Mouse (Mus musculus) subcutaneous adipose tissue, adult 2 months (tissue): ENCODE results near the gene Incenp. TPM values are rescaled to one million over a fixed set of nuclear protein-coding genes. Genes with fewer than 3 reads are reported as not detected.

Experiments used
- polyA plus RNA-seq: library from polyadenylated mRNA; depleted of rRNA; stranded (reverse); fragments of >200 nt; gene quantifications from 2 replicates; pipeline ENCODE4 v1.2.3, GENCODE M21; 2012; ENCODE audit warnings: low replicate concordance; rRNA removed

Incenp gene
- 5.6 and 19.3 TPM in 2 replicates for polyA plus RNA-seq

GRCm38 (mm10) chr19:9899072-9899779 lies at the start of gene Incenp:
TSS of gene Incenp (minus strand) at chr19:9899551.

DNA sequence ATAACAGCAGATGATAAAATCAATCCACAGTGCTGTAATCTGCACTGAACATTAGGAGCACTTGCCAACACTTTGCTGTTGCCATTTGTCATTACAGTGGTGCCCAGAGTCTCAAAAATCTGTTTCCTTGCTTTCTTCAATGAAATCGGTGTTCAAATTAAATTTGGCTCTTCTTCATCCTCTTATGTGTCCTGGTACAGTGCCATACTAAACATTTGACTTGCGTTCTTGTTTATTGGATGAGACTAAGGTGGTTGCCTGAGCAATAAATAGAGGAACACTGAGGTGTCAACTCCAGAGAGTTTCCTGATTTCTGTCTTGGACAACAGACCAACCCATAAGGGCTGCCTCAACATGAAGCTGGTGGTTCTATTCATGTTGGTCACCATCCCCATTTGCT lies 52.1 kb downstream of the Incenp start, which contains the start of gene Scgb2a2:
Gene Scgb2a2, plus strand, starts transcription at position 301 of the 400 bp plus-strand sequence.

Other genes with a start within 250 kb of the Incenp start
- not detected in 2 replicates for gene Scgb2a2, start 52.0 kb downstream of the Incenp start, polyA plus RNA-seq
- gene Fth1, start 81.0 kb upstream of the Incenp start, polyA plus RNA-seq = 2,651 and 3,085 TPM in 2 replicates
- 1.4 and 2.2 TPM in 2 replicates for gene Best1, start 102.1 kb upstream of the Incenp start, polyA plus RNA-seq
- 43.1 and 45.3 TPM in 2 replicates for gene Rab3il1, start 102.1 kb upstream of the Incenp start, polyA plus RNA-seq
- gene Fads3, start 142.0 kb upstream of the Incenp start, polyA plus RNA-seq = 321 and 1,478 TPM in 2 replicates
- 27.4 and 79.0 TPM in 2 replicates for gene Fads2, start 202.2 kb upstream of the Incenp start, polyA plus RNA-seq